Mouse (Mus musculus) bone marrow macrophage, adult 2 months (primary cell): ENCODE measurements around the gene Scube3.

ENCODE experiments used
- CTCF ChIP-seq: IDR thresholded peaks from 2 replicates; pipeline ENCODE4 v1.5.1; 2012; ENCODE audit warnings: low read depth, mild to moderate bottlenecking, low read length, moderate library complexity
- POLR2A ChIP-seq: IDR thresholded peaks from 2 replicates; pipeline ENCODE4 v1.6.1; 2012; ENCODE audit warnings: mild to moderate bottlenecking, low read depth, low read length, borderline replicate concordance

DNA sequence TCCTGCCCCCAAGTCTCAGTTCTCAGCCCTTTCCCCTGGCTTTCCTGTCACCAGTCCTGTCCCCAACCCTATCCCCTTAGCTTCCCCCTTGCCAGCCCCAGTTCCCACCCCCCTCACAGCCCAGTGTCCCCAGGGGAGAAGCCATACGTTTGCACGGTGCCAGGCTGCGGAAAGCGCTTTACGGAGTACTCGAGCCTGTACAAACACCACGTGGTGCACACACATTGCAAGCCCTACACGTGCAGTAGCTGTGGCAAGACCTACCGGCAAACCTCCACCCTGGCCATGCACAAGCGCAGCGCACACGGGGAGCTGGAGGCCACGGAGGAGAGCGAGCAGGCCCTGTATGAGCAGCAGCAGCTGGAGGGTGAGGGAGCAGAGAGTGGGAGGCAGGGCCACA lies 60.0 kb downstream of the Scube3 start:
- no peak for TF ChIP-seq POLR2A
- TF ChIP-seq CTCF = no peak
